Mouse (Mus musculus) lung, adult 2 months (tissue): ENCODE data around the gene Cpa4.

Source experiments
- CTCF ChIP-seq: fragments of 200-500 bp; IDR thresholded peaks from 2 replicates; pipeline ENCODE4 v1.5.1; 2011; ENCODE audit warnings: mild to moderate bottlenecking, low read length, control low read depth; ENCODE audit not compliant: insufficient read depth
- POLR2A ChIP-seq: fragments of 200-500 bp; IDR thresholded peaks from 2 replicates; pipeline ENCODE4 v1.6.1; 2011; ENCODE audit warnings: low read depth, mild to moderate bottlenecking, control low read depth, low read length, borderline replicate concordance; ENCODE audit errors: extremely low read depth

- TF ChIP-seq CTCF: no peak
- TF ChIP-seq POLR2A: no peak
Observed at GRCm38 (mm10) chr6:30569331-30569730, 1.2 kb downstream of the Cpa4 start.
